Mouse (Mus musculus): Measurements from ENCODE around the gene Sephs2.
A peak's percentile ranks its signal among the peaks of the same experiment; 100 is the strongest.
"Not testable (repeated sequence)": the region's sequence is repeated elsewhere in the genome, so short reads cannot be mapped to it uniquely, and the experiment has no call there.

The Sephs2 gene

DNA sequence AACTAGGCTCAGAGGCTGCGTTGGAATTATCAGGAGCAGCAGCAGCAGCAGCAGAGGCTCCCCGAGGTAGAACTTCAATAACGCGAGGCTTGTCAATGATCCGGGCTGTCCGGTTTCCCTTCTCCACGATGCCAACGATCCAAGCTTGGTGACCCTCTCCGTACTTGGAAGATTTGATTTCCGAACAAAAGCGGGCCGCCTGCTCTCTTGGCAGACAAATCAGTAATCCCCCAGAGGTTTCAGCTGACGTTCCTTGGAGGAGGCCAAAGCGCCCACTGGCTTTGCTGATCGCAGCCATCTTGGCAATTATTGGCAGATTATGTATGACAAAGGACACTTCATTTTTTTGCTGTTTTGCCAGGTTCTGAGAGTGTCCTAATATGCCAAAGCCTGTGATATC lies 1.3 kb downstream of the Sephs2 start:
- DNase-seq (ENCODE audit: extremely low read depth, insufficient read length, low spot score): no peak

DNA sequence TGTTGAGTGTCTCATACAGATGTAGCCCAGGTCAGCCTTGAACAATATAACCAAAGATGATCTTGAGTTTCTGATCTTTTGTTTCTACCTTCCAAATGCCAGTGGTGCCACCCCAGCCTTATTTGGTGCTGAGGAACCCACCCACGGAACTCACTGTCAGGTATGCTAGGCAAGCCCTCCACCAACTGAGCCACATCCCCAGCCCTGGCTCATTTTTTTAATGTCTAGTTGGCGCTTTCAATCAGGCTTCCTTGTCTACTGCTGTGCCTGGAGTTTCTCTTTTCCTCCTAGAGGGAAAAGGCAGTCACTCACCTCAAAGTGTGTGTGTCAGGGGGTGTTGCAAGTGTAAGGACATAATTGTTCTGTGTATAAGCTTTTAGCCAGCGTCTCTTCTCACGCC lies 2.8 kb downstream of the Sephs2 start:
- no peak for DNase-seq (ENCODE audit: extremely low read depth, insufficient read length, low spot score)

DNA sequence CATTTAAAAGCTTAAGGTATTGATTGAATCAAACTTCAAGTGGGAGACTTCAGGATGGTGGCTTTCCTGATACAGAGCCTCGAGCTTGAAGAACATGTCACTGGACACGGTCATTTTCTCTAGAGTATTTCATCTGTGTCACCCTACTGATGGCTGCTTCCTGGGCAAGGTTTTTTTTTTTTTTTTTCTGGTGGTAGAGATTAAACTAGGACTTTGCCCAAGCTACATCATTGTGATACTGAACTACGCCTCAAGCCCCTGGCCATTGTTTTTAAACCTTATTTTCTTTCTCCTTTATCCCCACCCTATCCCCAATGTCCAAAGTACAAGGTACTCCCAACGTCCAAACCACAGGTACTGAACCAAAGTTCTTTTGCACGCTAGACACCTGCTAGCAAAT lies 3.2 kb downstream of the Sephs2 start:
- DNase-seq (ENCODE audit: extremely low read depth, insufficient read length, low spot score): no peak

DNA sequence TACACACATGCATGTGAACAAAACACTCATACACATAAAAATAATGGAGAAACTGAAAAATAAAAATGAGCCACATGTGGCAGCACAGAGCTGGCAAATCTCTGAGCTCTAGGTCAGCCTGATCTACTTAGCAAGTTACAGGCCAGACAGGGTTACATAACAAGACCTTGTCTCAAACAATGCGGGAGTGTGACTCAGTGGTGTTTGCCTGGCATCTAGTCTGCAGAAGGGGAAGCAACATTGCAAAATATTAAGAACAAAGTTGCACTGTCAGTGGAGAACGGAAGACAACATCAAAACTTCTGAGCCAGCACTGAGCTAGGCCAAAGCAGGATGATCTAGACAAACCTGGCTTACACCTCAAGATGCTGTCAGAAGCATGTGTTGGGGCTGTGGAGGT lies 3.6 kb downstream of the Sephs2 start:
- DNase-seq (ENCODE audit: extremely low read depth, insufficient read length, low spot score): no peak

DNA sequence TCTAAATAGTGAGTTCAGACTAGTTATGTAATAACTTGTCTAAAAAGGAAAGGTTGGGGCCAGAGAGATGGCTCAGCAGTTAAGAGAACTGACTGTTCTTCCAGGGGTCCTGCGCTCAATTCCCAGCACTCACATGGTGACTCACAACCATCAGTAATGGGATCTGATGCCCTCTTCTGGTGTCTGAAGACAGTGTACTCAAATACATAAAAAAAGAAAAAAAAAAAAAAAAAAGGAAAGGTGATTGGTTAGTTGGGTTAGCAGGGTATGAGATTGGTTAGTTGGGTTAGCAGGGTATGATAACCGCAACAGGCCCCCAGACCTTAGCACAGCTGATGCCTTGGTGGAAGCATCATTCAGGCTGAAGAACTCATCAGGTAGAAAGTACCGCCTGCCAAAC lies 10.3 kb downstream of the Sephs2 start:
- DNase-seq (ENCODE audit: extremely low read depth, insufficient read length, low spot score): no peak

DNA sequence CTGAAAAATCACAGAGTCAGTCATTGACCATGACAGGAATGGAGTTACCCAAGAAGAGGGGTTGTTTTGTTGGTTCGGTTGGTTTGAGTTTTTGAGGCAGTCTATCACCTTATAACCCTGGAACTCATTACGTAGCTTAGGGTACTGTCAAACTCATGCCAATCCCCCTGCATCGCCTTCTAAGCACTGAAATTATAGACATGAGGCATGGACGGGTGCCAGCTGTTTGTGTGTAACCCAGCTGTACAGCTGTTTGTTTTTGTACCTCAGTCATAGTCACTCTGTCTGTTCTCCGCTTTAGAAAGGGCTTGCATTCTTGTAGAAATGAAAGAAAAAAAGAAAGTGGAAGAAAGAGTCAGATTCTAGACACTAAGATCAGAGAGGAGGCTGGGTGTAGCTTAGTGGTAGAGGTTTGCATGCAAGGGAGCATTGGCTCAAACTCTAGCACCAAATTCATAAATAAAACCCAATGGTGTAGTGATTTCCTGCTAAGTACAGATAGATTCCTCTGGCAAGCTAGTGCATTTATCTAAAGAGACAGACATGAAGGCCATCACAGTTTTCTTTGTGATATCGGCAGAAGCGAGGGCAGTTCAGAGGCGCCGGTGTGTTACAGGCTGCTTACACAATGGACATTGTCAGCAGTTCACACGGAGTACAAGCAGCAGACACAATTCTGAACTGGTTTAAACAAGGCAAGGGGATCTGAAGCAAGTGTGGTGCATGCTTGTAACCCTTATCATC lies 11.5 kb downstream of the Sephs2 start:
- DNase-seq (ENCODE audit: extremely low read depth, insufficient read length, low spot score): no peak

DNA sequence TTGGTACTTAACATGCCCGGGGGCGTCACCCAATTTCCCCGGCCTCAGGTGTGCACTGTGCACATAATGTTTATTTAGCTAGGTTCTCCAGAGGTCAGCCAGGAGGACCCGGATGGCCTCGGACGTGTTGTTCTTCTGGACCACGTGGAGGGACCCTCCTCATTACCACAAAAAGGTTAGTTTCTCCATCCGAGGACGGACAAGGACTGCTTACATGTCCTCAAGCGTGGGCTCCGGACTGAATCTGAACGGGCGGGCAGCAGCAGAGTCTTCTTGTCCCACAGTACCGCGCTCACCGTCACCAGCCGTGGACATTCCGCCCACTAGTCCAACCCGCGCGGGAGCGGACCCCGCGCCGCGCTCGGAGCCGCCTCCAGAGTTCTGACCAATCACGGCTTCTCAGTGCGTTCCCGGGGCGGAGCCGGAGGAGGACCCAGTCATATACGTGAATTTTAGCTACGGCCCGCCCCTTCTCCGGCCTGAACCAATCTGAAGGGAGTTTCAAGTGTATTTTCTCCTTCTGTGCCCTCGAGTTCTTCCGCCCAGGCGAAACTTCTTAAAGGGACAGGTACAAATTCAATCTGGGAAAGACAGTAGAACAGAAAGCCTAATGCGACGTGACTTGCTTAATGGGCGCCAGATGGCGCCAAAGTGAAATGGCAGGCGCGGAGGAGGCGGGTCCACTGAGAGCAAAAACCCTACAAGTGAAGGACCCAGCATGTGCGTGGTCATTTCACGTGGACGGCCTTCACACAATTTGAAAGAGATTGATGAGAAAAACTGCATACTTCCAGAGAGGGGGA lies 13.3 kb downstream of the Sephs2 start, which contains the start of gene Dctpp1:
Dctpp1 (minus strand) TSS at position 401 of the 803 bp plus-strand sequence.
- DNase-seq (ENCODE audit: extremely low read depth, insufficient read length, low spot score): peak; percentile 95

DNA sequence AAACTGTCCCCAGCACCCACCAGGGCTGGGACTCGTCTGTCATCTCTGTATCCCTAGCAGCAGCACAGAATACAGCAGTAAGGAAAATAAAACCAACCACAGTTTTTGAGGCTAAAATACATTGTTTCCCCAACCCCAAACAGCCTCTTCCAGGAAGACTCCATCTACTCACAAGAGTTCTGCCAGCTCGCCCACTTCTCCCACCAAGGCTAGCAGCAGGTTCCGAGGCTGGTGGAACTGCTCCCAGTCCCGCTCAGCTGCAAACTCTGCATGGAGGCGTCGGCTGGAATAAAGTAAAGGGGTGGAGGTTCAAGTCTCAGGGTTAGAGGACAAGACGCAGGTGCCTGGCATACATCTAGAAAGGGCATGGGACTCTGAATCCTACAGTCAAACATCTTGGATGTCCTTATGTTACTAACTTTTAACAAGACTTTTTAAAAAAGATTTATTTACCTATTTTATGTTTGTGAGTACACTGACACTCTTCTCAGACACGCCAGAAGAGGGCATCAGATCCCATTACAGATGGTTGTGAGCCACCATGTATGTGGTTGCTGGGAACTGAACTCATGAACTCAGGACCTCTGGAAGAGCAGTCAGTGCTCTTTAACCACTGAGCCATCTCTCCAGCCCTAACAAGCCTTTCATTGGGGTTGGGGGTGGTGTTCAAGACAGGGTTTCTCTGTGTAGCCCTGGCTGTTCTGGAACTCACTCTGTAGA lies 14.5 kb downstream of the Sephs2 start:
- no peak for DNase-seq (ENCODE audit: extremely low read depth, insufficient read length, low spot score)

DNA sequence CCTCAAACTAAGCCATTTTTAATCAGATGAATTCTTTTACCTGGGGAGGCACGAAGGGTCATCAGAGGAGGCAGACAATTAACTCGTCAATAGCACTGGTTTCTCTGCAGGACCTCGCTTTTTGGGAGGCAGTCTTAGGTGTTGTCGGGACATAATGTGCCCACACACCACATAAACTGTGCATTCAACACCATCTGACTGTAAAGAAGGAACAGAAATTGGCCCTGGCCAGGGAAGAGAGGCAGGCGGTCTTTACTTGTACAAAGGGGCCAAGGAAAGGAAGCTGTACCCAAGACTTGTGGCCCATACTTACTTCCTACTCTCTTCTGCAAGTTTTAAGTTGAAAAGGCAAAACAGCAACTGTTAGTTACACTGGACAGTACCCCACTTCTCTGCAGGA lies 17.3 kb downstream of the Sephs2 start:
- no peak for DNase-seq (ENCODE audit: extremely low read depth, insufficient read length, low spot score)

DNA sequence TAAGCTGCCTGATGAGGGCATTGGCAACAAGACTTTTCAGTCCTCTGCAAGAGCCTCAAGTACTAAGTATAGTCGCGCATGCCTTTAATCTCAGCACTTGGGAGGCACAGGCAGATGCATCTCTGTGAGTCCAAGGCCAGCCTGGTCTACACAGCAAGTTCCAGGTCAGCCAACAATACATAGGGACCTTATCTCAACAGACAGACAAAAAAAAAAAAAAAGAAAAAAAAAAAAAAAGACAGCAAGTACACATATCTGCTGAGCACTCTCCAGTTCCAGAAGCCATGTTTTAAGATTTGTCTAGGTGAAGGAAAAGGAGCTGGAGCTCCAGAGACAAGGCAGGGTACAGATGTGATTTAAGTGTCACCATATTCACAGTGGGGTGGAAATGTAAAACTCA lies 17.9 kb downstream of the Sephs2 start:
- no peak for DNase-seq (ENCODE audit: extremely low read depth, insufficient read length, low spot score)

DNA sequence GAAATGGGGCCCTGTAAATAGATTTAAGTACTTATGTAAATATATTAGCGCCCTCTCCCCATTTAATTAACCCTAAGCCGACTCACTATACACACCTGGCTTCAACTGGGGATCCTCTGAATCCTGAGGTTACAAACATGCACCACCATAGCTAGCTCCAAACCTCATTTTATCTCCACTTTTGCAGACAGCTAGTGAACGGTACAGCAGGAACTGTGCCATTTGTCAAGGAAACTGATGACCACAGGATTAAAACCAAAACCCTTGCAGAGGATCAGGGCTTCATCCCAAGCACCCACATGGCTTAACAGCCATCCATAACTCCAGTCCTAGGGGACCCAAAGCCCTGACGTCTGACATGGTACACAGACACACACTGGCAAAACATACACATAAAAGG lies 18.8 kb downstream of the Sephs2 start:
- DNase-seq (ENCODE audit: extremely low read depth, insufficient read length, low spot score): no peak

DNA sequence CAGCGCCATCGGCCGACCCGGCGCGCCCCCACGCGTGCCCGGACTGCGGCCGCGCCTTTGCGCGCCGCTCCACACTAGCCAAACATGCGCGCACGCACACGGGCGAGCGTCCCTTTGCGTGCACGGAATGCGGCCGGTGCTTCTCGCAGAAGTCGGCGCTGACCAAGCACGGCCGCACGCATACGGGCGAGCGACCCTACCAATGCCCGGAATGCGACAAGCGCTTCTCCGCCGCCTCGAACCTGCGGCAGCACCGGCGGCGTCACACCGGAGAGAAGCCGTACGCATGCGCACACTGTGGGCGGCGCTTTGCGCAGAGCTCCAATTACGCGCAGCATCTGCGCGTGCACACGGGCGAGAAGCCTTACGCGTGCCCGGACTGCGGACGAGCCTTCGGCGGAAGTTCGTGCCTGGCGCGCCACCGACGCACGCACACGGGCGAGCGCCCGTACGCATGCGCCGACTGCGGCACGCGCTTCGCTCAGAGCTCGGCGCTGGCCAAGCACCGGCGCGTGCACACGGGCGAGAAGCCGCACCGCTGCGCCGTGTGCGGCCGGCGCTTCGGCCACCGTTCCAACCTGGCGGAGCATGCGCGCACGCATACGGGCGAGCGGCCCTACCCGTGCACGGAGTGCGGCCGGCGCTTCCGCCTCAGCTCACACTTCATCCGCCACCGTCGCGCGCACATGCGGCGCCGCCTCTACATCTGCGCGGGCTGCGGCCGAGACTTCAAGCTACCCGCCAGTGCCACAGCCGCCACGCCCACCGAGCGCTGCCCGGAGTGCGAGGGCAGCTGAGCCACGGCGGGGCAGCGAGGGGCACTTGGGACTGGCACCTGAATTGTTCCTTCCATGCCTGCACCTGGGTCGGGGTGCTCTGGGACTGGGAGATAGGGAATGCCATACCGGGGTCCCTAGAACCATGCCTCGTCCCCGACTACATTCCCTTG lies 19.8 kb downstream of the Sephs2 start:
- peak; percentile 88 for DNase-seq (ENCODE audit: extremely low read depth, insufficient read length, low spot score)

DNA sequence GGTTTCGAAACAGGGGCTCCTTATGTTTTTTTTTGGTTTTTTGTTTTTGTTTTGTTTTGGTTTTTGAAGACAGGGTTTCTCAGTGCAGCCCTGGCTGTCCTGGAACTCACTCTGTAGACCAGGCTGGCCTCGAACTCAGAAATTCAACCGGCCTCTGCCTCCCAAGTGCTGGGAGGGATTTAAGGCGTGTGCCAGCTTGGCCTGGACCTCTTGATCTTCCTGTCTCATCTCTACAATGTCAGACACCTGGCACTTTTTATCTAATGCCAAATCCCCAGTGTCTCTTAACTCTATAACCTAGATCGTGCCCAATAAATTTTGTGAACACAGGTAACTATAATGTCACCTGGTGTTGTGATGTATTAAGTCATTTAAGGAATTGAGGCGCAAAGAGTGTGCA lies 20.5 kb downstream of the Sephs2 start:
- DNase-seq (ENCODE audit: extremely low read depth, insufficient read length, low spot score): no peak

DNA sequence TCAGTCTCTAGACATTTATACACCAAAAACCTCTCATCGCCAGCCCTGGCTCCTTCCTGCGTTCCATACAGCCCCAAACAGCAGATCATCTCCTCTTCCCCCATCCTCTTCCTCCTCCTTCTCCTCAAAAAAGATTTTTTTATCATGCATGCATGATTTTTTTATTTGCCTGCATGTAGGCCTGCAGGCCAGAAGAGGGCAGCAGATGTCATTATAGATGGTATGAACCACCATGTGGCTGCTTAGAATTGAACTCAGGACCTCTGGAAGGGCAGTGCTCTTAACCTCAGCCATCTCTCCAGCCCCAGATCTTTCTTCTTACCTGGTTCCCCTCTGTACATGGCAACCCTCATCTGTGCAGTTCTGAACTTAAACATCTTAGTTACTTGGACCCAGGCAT lies 21.4 kb downstream of the Sephs2 start:
- DNase-seq (ENCODE audit: extremely low read depth, insufficient read length, low spot score): no peak

DNA sequence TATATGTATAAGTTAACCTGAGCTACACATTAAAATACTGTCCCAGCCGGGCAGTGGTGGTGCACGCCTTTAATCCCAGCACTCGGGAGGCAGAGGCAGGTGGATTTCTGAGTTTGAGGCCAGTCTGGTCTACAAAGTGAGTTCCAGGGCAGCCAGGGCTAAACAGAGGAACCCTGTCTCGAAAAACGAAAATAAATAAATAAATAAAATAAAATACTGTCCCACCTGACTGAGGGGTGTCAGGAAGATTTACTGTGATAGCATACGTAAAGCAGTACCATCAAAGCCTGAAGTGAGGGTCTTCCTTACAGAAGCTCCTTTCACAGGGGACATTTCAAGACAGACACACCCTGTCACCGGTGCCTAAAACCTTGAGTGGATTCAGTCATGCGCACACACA lies 23.3 kb downstream of the Sephs2 start:
- DNase-seq (ENCODE audit: extremely low read depth, insufficient read length, low spot score): not testable (repeated sequence)

DNA sequence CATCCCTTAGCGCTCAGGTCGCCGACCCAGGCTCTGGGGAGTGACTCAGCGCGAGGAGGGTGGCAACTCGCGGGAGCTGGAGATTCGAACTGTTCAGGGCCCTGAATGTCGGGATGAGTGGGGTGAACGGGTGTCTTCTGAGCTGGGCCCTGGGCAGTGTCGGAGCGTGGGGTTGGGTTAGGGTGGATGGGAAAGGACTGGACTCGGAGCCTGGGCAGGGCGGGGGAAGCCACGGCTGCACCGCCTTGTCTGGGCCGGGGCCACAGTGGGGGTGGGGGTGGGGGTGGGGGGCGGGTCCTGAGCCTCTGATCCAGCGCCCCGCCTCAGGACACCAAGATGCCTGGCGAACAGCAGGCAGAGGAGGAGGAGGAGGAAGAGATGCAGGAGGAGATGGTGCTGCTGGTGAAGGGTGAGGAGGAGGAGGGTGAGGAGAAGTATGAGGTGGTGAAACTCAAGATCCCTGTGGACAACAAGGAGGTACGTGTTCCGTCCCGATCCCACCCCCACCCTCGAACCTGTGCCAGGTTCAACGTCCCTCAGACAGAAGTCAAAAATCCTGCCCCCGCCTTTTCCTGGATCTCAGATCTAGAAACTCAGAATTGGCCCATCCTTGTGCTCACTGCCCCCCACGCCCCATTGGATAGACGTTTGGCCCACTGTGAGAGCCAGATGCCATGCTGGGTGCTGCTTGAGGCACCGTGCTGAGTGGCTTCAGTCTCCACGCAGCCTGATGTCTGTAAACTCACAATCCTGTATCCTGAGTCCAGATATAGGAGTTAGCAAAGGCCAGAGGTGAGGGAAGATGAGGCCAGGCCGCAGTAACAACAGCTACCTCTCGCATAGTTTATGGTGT lies 29.0 kb downstream of the Sephs2 start:
- no peak for DNase-seq (ENCODE audit: extremely low read depth, insufficient read length, low spot score)

DNA sequence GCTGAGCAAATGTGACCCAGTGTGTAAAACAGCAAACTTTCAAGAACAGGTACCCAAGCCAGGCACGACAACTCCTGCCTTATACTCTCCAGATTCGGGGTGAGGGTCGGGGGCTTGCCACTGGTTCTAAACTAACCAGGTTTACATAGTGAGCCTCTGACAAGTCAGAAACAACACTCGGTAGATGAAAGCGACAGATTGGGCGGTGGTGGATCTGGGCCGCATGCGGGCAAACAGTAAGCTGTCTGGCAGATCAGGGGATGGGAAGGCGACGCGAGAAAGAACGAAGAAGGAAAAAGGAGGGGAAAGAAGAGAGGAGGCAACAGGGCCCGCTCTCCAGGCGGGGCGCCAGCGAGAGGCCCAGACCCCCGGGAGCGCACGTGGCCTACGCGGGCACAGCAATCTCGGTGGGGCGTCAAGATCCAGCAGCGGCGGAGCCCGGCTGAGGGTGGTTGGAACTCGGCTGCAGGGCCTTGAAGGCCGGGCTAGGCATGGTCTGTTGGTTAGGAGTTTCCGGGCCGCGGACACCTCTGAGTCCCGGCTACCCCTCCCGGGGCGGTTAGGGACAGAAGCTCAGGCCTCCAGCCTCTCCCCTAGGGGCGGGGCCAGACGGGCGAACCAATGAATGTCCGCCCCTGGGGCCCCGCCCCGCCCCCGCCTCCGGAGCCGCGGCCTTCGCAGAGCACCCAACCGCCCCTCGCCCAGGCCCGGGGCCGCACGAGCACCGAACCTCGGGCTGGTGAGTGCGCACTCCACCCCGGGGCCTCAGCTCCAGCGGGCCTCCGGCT lies 29.8 kb downstream of the Sephs2 start, which contains the start of gene Zfp771:
Zfp771 (plus strand) TSS at position 405 of the 788 bp plus-strand sequence.
- DNase-seq (ENCODE audit: extremely low read depth, insufficient read length, low spot score): peak; percentile 95

DNA sequence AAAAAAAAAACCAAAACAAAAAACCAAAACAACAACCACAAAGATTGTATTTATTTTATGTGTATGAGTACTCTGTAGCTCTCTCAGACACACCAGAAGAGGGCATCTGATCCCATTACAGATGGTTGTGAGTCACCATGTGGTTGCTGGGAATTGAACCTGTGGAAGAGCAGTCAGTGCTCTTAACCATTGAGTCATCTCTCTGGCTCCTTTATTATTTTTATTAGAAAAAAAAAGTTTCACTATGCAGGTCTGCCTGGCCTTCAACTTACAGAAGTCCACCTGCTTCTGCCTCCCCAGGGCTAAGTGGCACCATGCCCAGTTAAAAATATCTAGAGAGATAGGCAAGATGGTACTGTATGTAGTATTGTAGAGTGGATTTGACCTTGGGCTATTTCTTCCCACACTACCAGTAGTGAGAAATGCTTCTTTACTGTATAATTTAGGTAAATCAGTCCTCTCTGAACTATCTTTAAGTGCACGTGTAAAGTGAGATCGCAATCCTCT lies 30.4 kb downstream of the Sephs2 start:
- peak; percentile 57 for DNase-seq (ENCODE audit: extremely low read depth, insufficient read length, low spot score)
